Mouse (Mus musculus) left cerebral cortex, postnatal 36 days (tissue): ENCODE measurements around the gene Ncs1. TPM values are rescaled to one million over a fixed set of nuclear protein-coding genes. Genes with fewer than 3 reads are reported as not detected.

Experiments used
- DNase-seq, 2 experiments: peaks; one replicate each; pipeline ENCODE4 v3.0.0; 2021 to 2022; ENCODE audit warnings: low spot score in 2 of 2, mixed read lengths in 1 of 2
- intact Hi-C: fragments of 180-260 bp; cut with DNase I; formaldehyde crosslinking; loops from one replicate; pipeline ENCODE4 v1.15.1; 2025
- total RNA-seq, 2 experiments: library from RNA; stranded (reverse); gene quantifications; 2 replicates each; pipeline ENCODE4 v1.2.3; 2021

Ncs1 gene
- total RNA-seq, 2 experiments from 2014 or later, result 210 to 221 TPM

GRCm38 (mm10) chr2:31269847-31270246 is 24.2 kb downstream of the Ncs1 start:
- intact Hi-C loops, result no loop called here
- no peak for DNase-seq

- intact Hi-C loops, result no loop called here
- DNase-seq, result no peak
These were observed 24.8 kb downstream of the Ncs1 start for GRCm38 (mm10) chr2:31270470-31270869.

DNA sequence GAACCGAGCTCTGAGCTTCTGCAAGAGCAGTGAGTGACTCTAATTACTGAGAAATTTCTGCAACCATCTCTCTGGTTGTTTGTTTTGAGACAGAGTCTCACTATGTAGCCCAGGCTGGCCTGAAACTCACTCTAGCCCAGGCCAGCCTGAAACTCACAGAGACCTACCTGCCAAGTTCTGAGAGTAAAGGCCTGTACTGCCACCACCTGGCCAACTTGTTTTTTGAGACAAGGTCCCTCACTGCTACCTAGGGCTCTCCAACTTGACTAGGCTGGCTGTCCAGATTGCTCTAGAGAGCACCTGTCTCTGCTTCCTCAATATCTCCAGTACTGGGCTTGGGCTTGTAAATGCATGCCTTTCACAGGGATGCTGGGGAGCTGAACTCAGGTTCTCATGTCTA is 25.4 kb downstream of the Ncs1 start:
- intact Hi-C loops, result no loop called here
- DNase-seq, result no peak

- no peak for DNase-seq
- intact Hi-C loops, result no loop called here
These were observed 29.4 kb downstream of the Ncs1 start for GRCm38 (mm10) chr2:31274993-31275392.

GRCm38 (mm10) chr2:31277810-31278209 is 32.2 kb downstream of the Ncs1 start:
- intact Hi-C loops, result no loop called here
- peak in 1 of 2 experiments; percentile 38 for DNase-seq

- intact Hi-C loops, result no loop called here
- DNase-seq, result no peak
These were observed 32.9 kb downstream of the Ncs1 start for GRCm38 (mm10) chr2:31278483-31278882.

DNA sequence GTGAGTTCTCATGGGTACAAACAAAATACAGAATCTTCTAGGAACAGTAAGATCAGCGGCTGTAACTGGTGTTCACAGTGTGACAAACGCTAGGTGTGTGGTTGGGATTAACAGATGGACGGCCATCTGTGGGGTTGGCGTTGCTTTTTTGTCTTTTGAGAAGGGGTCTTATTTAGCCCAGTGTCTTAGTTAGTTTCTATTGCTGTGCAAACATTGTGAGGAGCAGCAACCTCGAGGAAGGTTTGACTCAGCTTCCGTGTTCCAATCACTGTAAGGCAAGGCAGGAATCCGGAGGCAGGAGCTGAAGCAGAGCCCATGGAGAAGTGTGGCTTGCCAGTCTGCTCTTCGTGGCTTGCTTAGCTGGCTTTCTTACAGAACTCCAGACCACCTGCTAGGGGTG is 35.5 kb downstream of the Ncs1 start:
- intact Hi-C loops, result no loop called here

GRCm38 (mm10) chr2:31282266-31282665 is 36.6 kb downstream of the Ncs1 start:
- intact Hi-C loops, result no loop called here
- DNase-seq, result no peak

More for the DNA sequence above, 35.5 kb downstream of the Ncs1 start:
- no peak for DNase-seq

DNA sequence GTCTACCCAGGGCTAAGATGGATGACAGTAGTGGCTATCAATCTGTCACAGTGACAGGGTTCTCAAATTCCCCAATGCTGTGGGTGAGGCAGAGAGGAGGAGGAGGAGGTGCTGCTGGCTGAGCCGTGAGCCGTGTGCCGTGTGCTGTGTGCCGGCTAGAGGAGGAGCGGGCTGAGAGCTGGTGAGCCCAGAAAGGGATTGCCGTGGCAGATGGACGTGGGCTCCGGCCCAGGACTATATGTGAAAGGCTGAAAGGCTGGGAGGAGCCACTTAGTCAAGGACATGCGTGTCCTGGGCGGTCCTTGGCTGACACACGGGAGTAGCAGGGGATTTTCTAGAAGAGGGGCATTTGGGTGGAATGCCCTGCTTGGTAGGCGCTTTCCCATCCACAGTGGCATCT is 37.3 kb downstream of the Ncs1 start:
- peak in 1 of 2 experiments; percentile 54 for DNase-seq
- intact Hi-C loops, result no loop called here

GRCm38 (mm10) chr2:31284531-31284930 is 38.9 kb downstream of the Ncs1 start:
- DNase-seq, result no peak
- intact Hi-C loops, result no loop called here

DNA sequence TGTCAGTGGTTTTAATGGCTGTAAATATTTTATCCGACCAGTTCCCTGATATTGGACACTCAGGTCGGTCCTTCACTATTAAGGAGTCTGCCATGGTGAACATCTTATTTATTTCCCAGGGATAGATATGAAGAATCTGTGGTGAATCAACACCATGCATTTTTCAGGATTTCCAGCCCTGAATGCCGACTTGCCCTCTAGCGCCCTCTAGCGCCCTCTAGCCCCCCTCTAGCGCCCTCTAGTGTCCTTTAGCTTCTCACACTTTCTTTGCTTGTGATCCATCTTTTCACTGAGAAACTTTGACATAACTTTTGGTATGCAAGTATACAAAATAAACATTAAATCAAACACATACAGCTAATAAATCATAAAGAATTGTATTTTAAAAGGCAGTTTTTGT is 45.8 kb downstream of the Ncs1 start:
- intact Hi-C loops, result loop anchor here (2.0 kb wide), 1 partner anchor 47 kb away; the partner anchor contains the start of gene Ncs1
- peak; percentile 60 to 62 for DNase-seq

- intact Hi-C loops, result loop anchor here (2.0 kb wide), 1 partner anchor 100 kb away; no protein-coding TSS in a partner anchor
- DNase-seq, result peak; percentile 68 to 74
These were observed 49.4 kb downstream of the Ncs1 start for GRCm38 (mm10) chr2:31294985-31295384.

DNA sequence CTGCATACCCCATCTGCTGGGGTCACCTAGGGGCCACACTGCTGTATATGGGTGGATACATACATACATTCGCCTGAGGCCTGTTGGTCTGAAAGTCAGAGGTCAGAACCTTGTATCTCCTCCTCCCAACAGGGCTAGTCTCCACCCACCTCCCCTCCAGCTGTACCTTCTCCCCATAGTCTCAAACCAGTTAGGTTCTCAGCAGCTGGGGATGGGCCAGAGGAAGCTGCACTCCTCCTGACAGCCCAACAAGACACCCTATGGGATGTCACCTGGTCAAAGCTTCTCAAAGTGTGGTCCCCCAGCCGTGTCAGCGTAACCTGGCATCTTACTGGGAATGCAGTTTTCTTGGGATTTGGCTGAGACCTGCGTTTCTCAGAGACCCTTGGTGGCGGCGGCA is 50.8 kb downstream of the Ncs1 start:
- intact Hi-C loops, result no loop called here
- DNase-seq, result no peak

GRCm38 (mm10) chr2:31297602-31298268 is 52.1 kb downstream of the Ncs1 start:
- intact Hi-C loops, result no loop called here
- peak; percentile 40 to 55 for DNase-seq

GRCm38 (mm10) chr2:31298814-31299213 is 53.2 kb downstream of the Ncs1 start:
- DNase-seq, result no peak
- intact Hi-C loops, result no loop called here

DNA sequence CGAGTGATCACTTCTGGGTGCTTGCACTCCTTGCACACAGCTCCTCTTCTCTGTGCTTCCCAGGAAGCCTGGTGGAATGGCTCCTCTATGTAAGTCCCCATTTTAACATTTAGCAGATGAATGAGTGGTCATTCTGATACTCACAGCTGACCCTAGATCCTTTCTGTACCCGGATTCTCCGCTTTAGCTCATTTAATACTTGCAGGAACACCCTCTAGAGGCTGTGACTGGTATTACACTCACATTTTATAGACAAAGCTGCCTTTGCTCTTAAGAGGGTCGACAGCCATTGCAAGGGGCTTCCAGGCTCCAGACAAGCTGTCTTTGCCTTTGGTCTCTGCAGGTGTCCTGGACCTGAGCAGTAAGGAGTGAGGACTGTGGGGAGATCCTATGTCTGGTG is 53.6 kb downstream of the Ncs1 start:
- no peak for DNase-seq
- intact Hi-C loops, result no loop called here

GRCm38 (mm10) chr2:31299996-31300395 is 54.4 kb downstream of the Ncs1 start:
- no peak for DNase-seq
- intact Hi-C loops, result loop anchor here (10.0 kb wide), 1 partner anchor 285 kb away; no protein-coding TSS in a partner anchor

DNA sequence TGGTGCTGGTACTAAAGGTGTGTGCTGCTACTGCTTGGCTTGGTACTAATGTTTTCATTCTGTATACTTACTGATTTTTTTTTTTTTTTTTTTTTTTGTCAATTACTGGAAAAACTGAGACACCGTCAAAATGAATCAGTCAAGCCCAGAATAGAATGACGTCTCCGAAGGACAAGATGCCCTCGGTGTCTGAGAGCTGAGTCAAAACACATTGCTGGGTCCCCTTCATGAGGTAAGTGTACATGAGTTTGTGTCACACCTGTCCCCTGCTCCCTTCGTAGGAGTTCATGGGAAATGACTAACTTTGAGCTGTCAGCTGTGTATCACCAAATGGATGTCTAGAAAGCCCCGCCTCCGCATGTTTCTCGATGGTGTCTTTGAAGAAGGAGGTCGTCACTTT is 57.6 kb downstream of the Ncs1 start:
- no peak for DNase-seq
- intact Hi-C loops, result loop anchor here (10.0 kb wide), 1 partner anchor 288 kb away; no protein-coding TSS in a partner anchor

- intact Hi-C loops, result loop anchor here (10.0 kb wide), 1 partner anchor 289 kb away; no protein-coding TSS in a partner anchor
- no peak for DNase-seq
These were observed 58.6 kb downstream of the Ncs1 start for GRCm38 (mm10) chr2:31304191-31304590.

- DNase-seq, result no peak
- intact Hi-C loops, result loop anchor here (10.0 kb wide), 1 partner anchor 290 kb away; no protein-coding TSS in a partner anchor
These were observed 59.4 kb downstream of the Ncs1 start for GRCm38 (mm10) chr2:31304801-31305665.
